Mouse (Mus musculus) CH12.LX (cell line): Measurements from ENCODE around the gene Sel1l. TPM values are rescaled to one million over a fixed set of nuclear protein-coding genes. Genes with fewer than 3 reads are reported as not detected.

Source experiments
- DNase-seq: peaks from one replicate; pipeline ENCODE4 v3.0.0-alpha.2; 2013; ENCODE audit errors: extremely low read depth
- H3K27ac ChIP-seq: 2 replicates; pipeline ENCODE4 v1.5.1; 2012; ENCODE audit warnings: low read depth, mild to moderate bottlenecking, control low read depth, moderate library complexity; ENCODE audit not compliant: insufficient read depth
- H3K27me3 ChIP-seq: replicated peaks from 2 replicates; pipeline ENCODE3; 2012; ENCODE audit warnings: inconsistent platforms
- H3K36me3 ChIP-seq, 2 experiments: replicated peaks in 1 of 2; 2 replicates each; pipeline versions ENCODE3 to v1.6.1; 2012; ENCODE audit warnings: inconsistent platforms in 1 of 2, low read length in 1 of 2, mild to moderate bottlenecking in 1 of 2, mixed read lengths in 1 of 2, moderate library complexity in 1 of 2; ENCODE audit not compliant: control insufficient read depth in 1 of 2, insufficient read depth in 1 of 2
- H3K4me1 ChIP-seq, 2 experiments: 2 replicates each; pipeline ENCODE4 v1.6.1; 2012; ENCODE audit warnings: inconsistent platforms in 1 of 2, moderate library complexity in 1 of 2; ENCODE audit not compliant: insufficient read depth in 2 of 2, control insufficient read depth in 1 of 2
- H3K4me2 ChIP-seq: 2 replicates; pipeline ENCODE4 v1.6.1; 2012; ENCODE audit warnings: low read depth, mild to moderate bottlenecking, control low read depth; ENCODE audit not compliant: poor library complexity, insufficient read depth, severe bottlenecking
- H3K4me3 ChIP-seq, 3 experiments: fragments of 150-350 bp in 1 of 3; sonication (generic) in 1 of 3; replicated peaks in 1 of 3; 2 replicates each; pipeline versions ENCODE3 to v1.5.1; 2011 to 2012; ENCODE audit warnings: low read depth in 2 of 3, low read length in 2 of 3, mild to moderate bottlenecking in 2 of 3, moderate library complexity in 2 of 3, control low read depth in 1 of 3, improper control_type of control experiment in 1 of 3, inconsistent platforms in 1 of 3, mixed read lengths in 1 of 3; ENCODE audit not compliant: poor library complexity in 1 of 3
- H3K79me2 ChIP-seq: replicated peaks from 2 replicates; pipeline ENCODE4 v1.6.1; 2012; ENCODE audit warnings: mild to moderate bottlenecking, moderate library complexity; ENCODE audit not compliant: control insufficient read depth, poor library complexity, insufficient read depth, severe bottlenecking; ENCODE audit errors: extremely low read depth
- H3K9ac ChIP-seq: 2 replicates; pipeline ENCODE4 v1.6.1; 2012; ENCODE audit warnings: low read depth, mild to moderate bottlenecking, control low read depth, moderate library complexity; ENCODE audit not compliant: insufficient read depth
- H3K9me3 ChIP-seq: replicated peaks from 2 replicates; pipeline ENCODE3; 2012; ENCODE audit warnings: low read length, inconsistent platforms, mixed read lengths
- CHD1 ChIP-seq: IDR thresholded peaks from 2 replicates; pipeline ENCODE4 v1.6.1; 2012; ENCODE audit warnings: low read depth, low read length, improper control_type of control experiment, inconsistent platforms
- CHD2 ChIP-seq: IDR thresholded peaks from 2 replicates; pipeline ENCODE4 v1.6.1; 2011; ENCODE audit warnings: low read length, improper control_type of control experiment
- CTCF ChIP-seq, 2 experiments: IDR thresholded peaks in 1 of 2; conservative IDR thresholded peaks in 1 of 2; 2 replicates each; pipeline ENCODE4 v1.5.1; 2011 to 2012; ENCODE audit warnings: low read depth in 2 of 2, low read length in 2 of 2, improper control_type of control experiment in 1 of 2, inconsistent platforms in 1 of 2, mild to moderate bottlenecking in 1 of 2, moderate library complexity in 1 of 2
- ELF1 ChIP-seq: IDR thresholded peaks from 2 replicates; pipeline ENCODE4 v1.6.1; 2014; ENCODE audit warnings: low read depth, mild to moderate bottlenecking, inconsistent platforms, low read length, improper control_type of control experiment
- ETS1 ChIP-seq: conservative IDR thresholded peaks from 2 replicates; pipeline ENCODE4 v1.6.1; 2012; ENCODE audit warnings: low read depth, mild to moderate bottlenecking, inconsistent platforms, low read length, improper control_type of control experiment, moderate library complexity
- GABPA ChIP-seq: IDR thresholded peaks from 2 replicates; pipeline ENCODE4 v1.6.1; 2012; ENCODE audit warnings: low read depth, low read length, improper control_type of control experiment, inconsistent platforms; ENCODE audit not compliant: insufficient replicate concordance
- HCFC1 ChIP-seq: IDR thresholded peaks from 2 replicates; pipeline ENCODE4 v1.6.1; 2012; ENCODE audit warnings: low read depth, mild to moderate bottlenecking, inconsistent platforms, low read length, improper control_type of control experiment
- JUN ChIP-seq: IDR thresholded peaks from 2 replicates; pipeline ENCODE4 v1.6.1; 2011; ENCODE audit warnings: low read depth, mild to moderate bottlenecking, low read length, improper control_type of control experiment, moderate library complexity; ENCODE audit not compliant: insufficient read depth
- JUND ChIP-seq: conservative IDR thresholded peaks from 2 replicates; pipeline ENCODE4 v1.6.1; 2011; ENCODE audit warnings: low read depth, low read length, improper control_type of control experiment
- MAFK ChIP-seq: IDR thresholded peaks from 2 replicates; pipeline ENCODE4 v1.6.1; 2011; ENCODE audit warnings: low read length, improper control_type of control experiment; ENCODE audit not compliant: insufficient replicate concordance
- MAX ChIP-seq: IDR thresholded peaks from 2 replicates; pipeline ENCODE4 v1.6.1; 2011; ENCODE audit warnings: low read length, improper control_type of control experiment
- MAZ ChIP-seq: IDR thresholded peaks from 2 replicates; pipeline ENCODE4 v1.6.1; 2012; ENCODE audit warnings: low read depth, mild to moderate bottlenecking, inconsistent platforms, low read length, improper control_type of control experiment, moderate library complexity
- MEF2A ChIP-seq: IDR thresholded peaks from 2 replicates; pipeline ENCODE4 v1.6.1; 2014; ENCODE audit warnings: low read depth, mild to moderate bottlenecking, inconsistent platforms, low read length, improper control_type of control experiment, borderline replicate concordance
- MXI1 ChIP-seq: IDR thresholded peaks from 2 replicates; pipeline ENCODE4 v1.6.1; 2011; ENCODE audit warnings: mild to moderate bottlenecking, low read depth, low read length, improper control_type of control experiment
- MYC ChIP-seq: IDR thresholded peaks from 2 replicates; pipeline ENCODE4 v1.6.1; 2011; ENCODE audit warnings: low read depth, mild to moderate bottlenecking, improper control_type of control experiment, low read length
- NELFE ChIP-seq: IDR thresholded peaks from 2 replicates; pipeline ENCODE4 v1.6.1; 2011; ENCODE audit warnings: low read depth, low read length, improper control_type of control experiment
- NRF1 ChIP-seq: IDR thresholded peaks from 2 replicates; pipeline ENCODE4 v1.6.1; 2014; ENCODE audit warnings: low read depth, mild to moderate bottlenecking, inconsistent platforms, low read length, improper control_type of control experiment, moderate library complexity
- POLR2AphosphoS2 ChIP-seq: IDR thresholded peaks from 2 replicates; pipeline ENCODE4 v1.6.1; 2011; ENCODE audit warnings: low read depth, low read length, improper control_type of control experiment
- RAD21 ChIP-seq: IDR thresholded peaks from 2 replicates; pipeline ENCODE4 v1.6.1; 2011; ENCODE audit warnings: low read depth, mild to moderate bottlenecking, low read length, improper control_type of control experiment, moderate library complexity
- SIN3A ChIP-seq: IDR thresholded peaks from 2 replicates; pipeline ENCODE4 v1.6.1; 2012; ENCODE audit warnings: low read length, improper control_type of control experiment, inconsistent platforms
- SMC3 ChIP-seq: IDR thresholded peaks from 2 replicates; pipeline ENCODE4 v1.6.1; 2011; ENCODE audit warnings: low read depth, low read length, improper control_type of control experiment
- TCF12 ChIP-seq: IDR thresholded peaks from 2 replicates; pipeline ENCODE4 v1.6.1; 2014; ENCODE audit warnings: low read depth, mild to moderate bottlenecking, inconsistent platforms, low read length, improper control_type of control experiment
- UBTF ChIP-seq: IDR thresholded peaks from 2 replicates; pipeline ENCODE4 v1.6.1; 2012; ENCODE audit warnings: low read depth, mild to moderate bottlenecking, inconsistent platforms, low read length, improper control_type of control experiment, moderate library complexity
- USF1 ChIP-seq: IDR thresholded peaks from 2 replicates; pipeline ENCODE4 v1.6.1; 2014; ENCODE audit warnings: low read depth, mild to moderate bottlenecking, inconsistent platforms, low read length, improper control_type of control experiment
- ZC3H11A ChIP-seq: IDR thresholded peaks from 2 replicates; pipeline ENCODE4 v1.6.1; 2012; ENCODE audit warnings: low read depth, mild to moderate bottlenecking, inconsistent platforms, low read length, improper control_type of control experiment
- ZKSCAN1 ChIP-seq: IDR thresholded peaks from 2 replicates; pipeline ENCODE4 v1.6.1; 2012; ENCODE audit warnings: low read depth, inconsistent platforms, low read length, improper control_type of control experiment, borderline replicate concordance
- ZNF384 ChIP-seq: IDR thresholded peaks from 2 replicates; pipeline ENCODE4 v1.6.1; 2012; ENCODE audit warnings: low read depth, low read length, improper control_type of control experiment, inconsistent platforms
- dilution Hi-C: fragments of 300-500 bp; cut with MboI; formaldehyde crosslinking; loops from 2 replicates; pipeline ENCODE4 v1.14.3; 2020; ENCODE audit warnings: low sequenced_read_pairs; ENCODE audit not compliant: extremely low pct_unique_long_range_greater_than_20kb, extremely low pct_ligation_motif_present
- in situ Hi-C: fragments of 300-500 bp; cut with MboI; formaldehyde crosslinking; loops from 3 replicates; pipeline ENCODE4 v1.14.3; 2019; ENCODE audit warnings: low sequenced_read_pairs, low pct_ligation_motif_present, low pct_unique_long_range_greater_than_20kb, mixed read lengths
- polyA plus RNA-seq: library from polyadenylated mRNA; unstranded; fragments of >175 nt; gene quantifications from 2 replicates; pipeline ENCODE4 v1.2.1, GENCODE M21; 2012; ENCODE audit warnings: low read depth; ENCODE audit not compliant: insufficient read length
- total RNA-seq, 2 experiments: library from RNA; depleted of rRNA; stranded (reverse); fragments of 300-350 nt in 1 of 2; fragments of >200 nt in 1 of 2; gene quantifications; 2 replicates each; pipeline ENCODE4 v1.2.3; 2012 to 2014

The Sel1l gene
- total and polyA plus RNA-seq, 3 experiments: 46.6 to 155 (median 84.7) TPM

DNA sequence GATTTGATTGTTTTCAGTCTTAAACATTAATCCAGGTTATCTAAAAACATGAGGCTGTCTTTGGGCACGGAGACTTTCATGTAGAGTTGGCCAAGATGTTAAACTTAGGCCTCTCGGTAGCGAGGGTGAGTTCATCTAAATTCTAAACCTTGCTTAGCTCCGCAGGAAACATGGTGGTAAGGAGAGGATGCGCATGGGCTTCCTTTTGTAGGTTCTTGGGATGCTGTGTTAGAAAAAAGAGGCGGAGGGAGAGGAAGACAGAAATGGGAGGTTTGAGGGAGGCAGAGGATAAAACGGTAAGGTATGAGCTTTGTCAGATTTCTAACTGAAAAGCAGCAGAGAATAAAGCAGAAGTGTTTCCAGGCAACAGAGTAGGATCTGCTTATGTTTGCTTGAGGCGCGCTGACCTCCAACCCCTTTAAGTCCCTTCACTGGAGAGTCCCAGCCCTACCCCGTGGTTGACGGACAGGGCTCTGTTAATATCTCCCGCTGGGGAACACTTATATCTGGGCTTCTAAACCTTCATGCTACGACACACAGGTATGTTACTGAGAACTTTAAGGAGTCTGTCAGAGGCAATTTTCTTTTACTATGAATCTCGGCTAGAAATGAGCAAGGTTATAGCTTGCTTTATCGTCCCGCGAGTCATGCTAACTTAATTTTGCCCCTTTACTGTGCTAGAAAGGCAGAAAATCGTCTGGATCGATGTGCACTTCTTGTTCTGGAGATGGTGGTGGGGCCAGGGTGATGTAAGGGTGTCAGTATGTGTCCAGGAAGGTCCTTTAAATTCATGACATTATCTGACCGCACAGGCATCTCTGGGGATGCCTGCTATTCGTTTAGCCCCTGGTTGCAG is 29.3 kb upstream of the Sel1l start:
- Histone ChIP-seq H3K9ac (no peak overlapping the region), H3K36me3 (no peaks in the 10 kb centered on the region), H3K79me2 (no peaks in the 10 kb centered on the region), H3K4me1 (peaks cover 6 to 32% of the 10 kb centered on the region in 2 experiments; a peak in 3 of 4 replicates), H3K4me2 (no peak overlapping the region), H3K27me3 (no peaks in the 10 kb centered on the region), H3K4me3 (no peak overlapping the region), H3K9me3 (no peaks in the 10 kb centered on the region), H3K27ac (no peak overlapping the region)
- no peak for DNase-seq
- dilution Hi-C loops: no loop called here
- TF ChIP-seq GABPA (no peak), SIN3A (no peak), UBTF (no peak), POLR2AphosphoS2 (no peak), ETS1 (no peak), JUN (no peak), MYC (no peak), MXI1 (no peak), ZKSCAN1 (no peak)
- in situ Hi-C loops: no loop called here

DNA sequence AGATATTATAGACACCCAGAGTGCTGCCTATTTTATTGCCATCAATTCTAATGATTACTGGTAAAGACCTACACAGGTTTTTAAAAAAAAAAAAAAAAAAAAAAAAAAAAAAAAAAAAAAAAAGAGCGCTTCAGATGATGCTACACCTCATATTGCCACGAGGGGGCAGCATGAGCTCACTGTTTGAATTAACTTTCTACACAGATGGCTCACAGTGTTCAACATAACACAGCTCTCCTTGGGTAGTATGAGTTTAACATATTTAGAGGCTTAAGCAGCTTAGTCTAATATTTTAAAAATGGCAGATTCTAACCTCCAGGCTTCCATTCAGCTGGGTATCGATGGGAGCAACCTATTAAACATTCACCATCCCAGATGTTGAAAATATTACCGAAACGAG is 28.7 kb upstream of the Sel1l start:
- peak; percentile 62 for DNase-seq
- TF ChIP-seq POLR2AphosphoS2 (no peak), HCFC1 (peak; percentile 53), RAD21 (peak; percentile 90), MEF2A (no peak), MAX (0 out of 2 replicates have a peak, but pooled peaks have one; percentile 23), ZNF384 (peak; percentile 100), MYC (0 out of 2 replicates have a peak, but pooled peaks have one; percentile 47), USF1 (no peak), NELFE (no peak), ELF1 (no peak), JUND (peak; percentile 44; the same call in 1 of the 2 replicates), MXI1 (no peak), TCF12 (0 out of 2 replicates have a peak, but pooled peaks have one; percentile 24), NRF1 (no peak), MAFK (0 out of 2 replicates have a peak, but pooled peaks have one; percentile 25), ZC3H11A (peak; percentile 72), MAZ (no peak), SMC3 (peak; percentile 76), UBTF (peak; percentile 55; the same call in 1 of the 2 replicates), CTCF (conservative IDR thresholded peaks at IDR 0.05 in 1 of 2, IDR thresholded peaks at IDR 0.05 in 1 of 2; ENCODE audit: low read depth in 2 of 2, low read length in 2 of 2) (peak; percentile 60 to 84), CHD1 (no peak), CHD2 (no peak)
- dilution Hi-C loops: no loop called here

More for the DNA sequence above, 28.7 kb upstream of the Sel1l start:
- no peaks in the 10 kb centered on the region for H3K36me3 ChIP-seq
- no peak overlapping the region for H3K4me2 ChIP-seq
- H3K27me3 ChIP-seq: no peaks in the 10 kb centered on the region
- H3K9ac ChIP-seq: no peak overlapping the region
- H3K27ac ChIP-seq: no peak overlapping the region
- H3K79me2 ChIP-seq: no peaks in the 10 kb centered on the region
- peaks cover 6 to 33% of the 10 kb centered on the region in 2 experiments; a peak in 3 of 4 replicates for H3K4me1 ChIP-seq
- no peak overlapping the region for H3K4me3 ChIP-seq
- in situ Hi-C loops: no loop called here
- H3K9me3 ChIP-seq: no peaks in the 10 kb centered on the region
